Mouse (Mus musculus): ENCODE measurements at regions not wholly inside any gene's neighbourhood (a gene's known extent, or its start where the extent isn't known, plus 50 kb on each side); places are given as distances from the start of the nearest gene placed in this dataset.
A peak's percentile ranks its signal among the peaks of the same experiment; 100 is the strongest.

DNA sequence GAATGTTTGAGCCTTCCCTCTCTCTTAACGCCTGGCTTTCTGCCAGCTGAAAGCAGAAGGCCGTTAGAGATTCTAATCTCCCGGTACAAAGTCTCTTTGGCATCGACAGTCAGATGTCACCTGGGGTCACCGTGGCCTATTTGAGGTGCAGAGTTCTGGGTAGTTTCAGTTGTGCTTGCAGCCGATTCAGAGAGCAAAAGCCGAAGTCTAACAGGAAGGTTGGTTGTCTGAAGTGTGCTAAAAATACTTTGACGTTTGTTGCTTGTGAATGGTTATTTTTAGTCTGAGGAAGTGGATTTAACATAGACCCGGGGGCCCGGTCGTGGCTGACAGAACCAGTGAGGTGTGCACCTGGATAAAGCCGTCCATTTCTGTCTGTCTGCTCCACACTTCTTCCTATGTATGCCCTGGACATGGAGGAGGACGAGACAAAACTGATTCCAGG is 281.2 kb downstream of the Cd83 start:
- H3K27me3 ChIP-seq (ENCODE audit: insufficient read depth, low read length) = no peaks in the 10 kb centered on the region
- 3% methylated on average over 13 of the region's 13 CpGs for WGBS (ENCODE audit: insufficient replicate concordance)
- H3K27ac ChIP-seq (ENCODE audit: low read depth) = peak overlapping the region; percentile 84
- TF ChIP-seq CTCF (IDR thresholded peaks at IDR 0.05; ENCODE audit: low read depth) (no peak), EP300 (IDR thresholded peaks at IDR 0.05; ENCODE audit: low read depth) (peak; percentile 51; the same call in 1 of the 2 replicates)
- peak; percentile 74 for DNase-seq
- no peak overlapping the region for H3K4me3 ChIP-seq (ENCODE audit: low read depth, low read length)
- no peaks in the 10 kb centered on the region for H3K36me3 ChIP-seq (replicated peaks; ENCODE audit: insufficient read depth, low read length)
- H3K9me3 ChIP-seq (ENCODE audit: low read length) = no peaks in the 10 kb centered on the region
- no peak overlapping the region for H3K9ac ChIP-seq (replicated peaks)
- ATAC-seq = peak; percentile 92
- H3K4me2 ChIP-seq (ENCODE audit: low read depth, low read length) = peak overlapping the region; percentile 51
- peaks cover 47% of the 10 kb centered on the region for H3K4me1 ChIP-seq (ENCODE audit: insufficient read depth)

DNA sequence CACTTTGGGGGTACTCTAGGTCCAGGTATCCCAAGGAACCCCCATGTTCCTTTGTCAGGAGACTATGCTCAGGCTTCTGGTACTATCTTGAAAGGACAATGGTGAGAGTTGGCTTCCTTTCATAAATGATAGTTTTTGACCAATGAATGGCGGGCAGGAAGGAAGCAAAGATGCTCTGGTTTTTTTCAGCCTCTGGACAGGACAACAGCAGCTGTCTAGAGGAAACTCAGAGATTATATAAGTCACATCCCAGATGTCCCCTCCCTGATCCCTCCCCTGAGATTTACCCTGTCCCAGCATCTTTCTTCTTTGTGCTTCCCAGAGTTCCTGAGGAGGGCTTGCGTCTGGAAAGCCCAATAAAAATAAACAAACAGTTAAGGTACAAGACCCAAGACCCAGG is 282.7 kb downstream of the Cd83 start:
- Histone ChIP-seq H3K36me3 (replicated peaks; ENCODE audit: insufficient read depth, low read length) (no peaks in the 10 kb centered on the region), H3K9ac (replicated peaks) (no peak overlapping the region), H3K27ac (ENCODE audit: low read depth) (no peak overlapping the region), H3K9me3 (ENCODE audit: low read length) (no peaks in the 10 kb centered on the region), H3K4me1 (ENCODE audit: insufficient read depth) (peaks cover 43% of the 10 kb centered on the region), H3K4me3 (ENCODE audit: low read depth, low read length) (no peak overlapping the region), H3K4me2 (ENCODE audit: low read depth, low read length) (no peak overlapping the region), H3K27me3 (ENCODE audit: insufficient read depth, low read length) (no peaks in the 10 kb centered on the region)
- DNase-seq (no peak), ATAC-seq (no peak)
- TF ChIP-seq EP300 (IDR thresholded peaks at IDR 0.05; ENCODE audit: low read depth) (no peak), CTCF (IDR thresholded peaks at IDR 0.05; ENCODE audit: low read depth) (no peak)
- WGBS (ENCODE audit: insufficient replicate concordance) = 65% methylated on average over 2 of the region's 2 CpGs

DNA sequence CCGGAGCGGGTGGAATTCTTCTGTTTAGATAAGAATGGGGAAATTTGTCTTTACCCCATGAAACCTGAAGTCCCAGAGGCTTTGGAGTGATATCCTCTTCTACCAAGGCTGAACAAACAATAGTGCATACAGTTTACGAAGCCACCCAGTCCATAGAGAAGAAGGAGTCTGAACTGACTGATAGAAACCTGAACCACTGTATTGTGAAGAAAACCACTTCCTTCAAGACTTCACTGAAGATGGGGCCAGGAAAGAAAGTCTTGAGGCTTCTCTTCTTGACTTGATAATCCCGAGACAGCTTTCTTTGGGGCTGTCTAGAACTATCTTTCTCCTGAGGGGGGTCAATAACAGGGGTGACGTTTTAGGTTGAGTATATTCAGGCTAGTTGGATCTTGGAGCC is 284.4 kb downstream of the Cd83 start:
- DNase-seq = no peak

DNA sequence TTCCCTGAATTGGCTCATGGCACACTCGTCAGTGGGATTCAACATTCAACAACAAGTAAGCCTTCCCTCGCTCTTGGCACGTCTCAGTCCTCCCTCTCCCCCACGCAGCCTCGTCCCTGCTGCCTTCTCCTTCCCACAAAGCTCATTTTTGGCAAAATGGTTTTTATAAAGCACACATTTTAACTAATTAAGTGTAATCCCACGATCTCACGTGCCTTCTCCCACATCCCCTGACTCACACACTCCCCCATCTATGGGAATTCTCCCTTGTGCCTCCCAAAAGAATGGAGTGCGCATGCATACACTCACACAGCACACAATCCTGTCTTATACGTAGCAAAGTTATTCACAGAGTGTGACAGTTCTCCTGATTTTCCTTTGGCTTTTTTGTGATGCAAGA is 288.5 kb downstream of the Cd83 start:
- 77% methylated on average over 9 of the region's 9 CpGs for WGBS (ENCODE audit: insufficient replicate concordance)
- DNase-seq (no peak), ATAC-seq (no peak)
- Histone ChIP-seq H3K27ac (ENCODE audit: low read depth) (no peak overlapping the region), H3K27me3 (ENCODE audit: insufficient read depth, low read length) (no peaks in the 10 kb centered on the region), H3K4me3 (ENCODE audit: low read depth, low read length) (no peak overlapping the region), H3K4me2 (ENCODE audit: low read depth, low read length) (no peak overlapping the region), H3K9ac (replicated peaks) (no peak overlapping the region), H3K9me3 (ENCODE audit: low read length) (no peaks in the 10 kb centered on the region), H3K4me1 (ENCODE audit: insufficient read depth) (no peaks in the 10 kb centered on the region; the same call in 1 of the 2 replicates), H3K36me3 (replicated peaks; ENCODE audit: insufficient read depth, low read length) (no peaks in the 10 kb centered on the region)
- TF ChIP-seq EP300 (IDR thresholded peaks at IDR 0.05; ENCODE audit: low read depth) (no peak), CTCF (IDR thresholded peaks at IDR 0.05; ENCODE audit: low read depth) (no peak)

More for the DNA sequence above, 284.4 kb downstream of the Cd83 start:
- no peak for ATAC-seq
- Histone ChIP-seq H3K27me3 (ENCODE audit: insufficient read depth, low read length) (no peaks in the 10 kb centered on the region), H3K4me2 (ENCODE audit: low read depth, low read length) (no peak overlapping the region), H3K4me3 (ENCODE audit: low read depth, low read length) (no peak overlapping the region), H3K36me3 (replicated peaks; ENCODE audit: insufficient read depth, low read length) (no peaks in the 10 kb centered on the region), H3K27ac (ENCODE audit: low read depth) (no peak overlapping the region), H3K4me1 (ENCODE audit: insufficient read depth) (peaks cover 31% of the 10 kb centered on the region), H3K9me3 (ENCODE audit: low read length) (no peaks in the 10 kb centered on the region), H3K9ac (replicated peaks) (no peak overlapping the region)
- TF ChIP-seq EP300 (IDR thresholded peaks at IDR 0.05; ENCODE audit: low read depth) (no peak), CTCF (IDR thresholded peaks at IDR 0.05; ENCODE audit: low read depth) (no peak)
- 63% methylated on average over 5 of the region's 5 CpGs for WGBS (ENCODE audit: insufficient replicate concordance)

DNA sequence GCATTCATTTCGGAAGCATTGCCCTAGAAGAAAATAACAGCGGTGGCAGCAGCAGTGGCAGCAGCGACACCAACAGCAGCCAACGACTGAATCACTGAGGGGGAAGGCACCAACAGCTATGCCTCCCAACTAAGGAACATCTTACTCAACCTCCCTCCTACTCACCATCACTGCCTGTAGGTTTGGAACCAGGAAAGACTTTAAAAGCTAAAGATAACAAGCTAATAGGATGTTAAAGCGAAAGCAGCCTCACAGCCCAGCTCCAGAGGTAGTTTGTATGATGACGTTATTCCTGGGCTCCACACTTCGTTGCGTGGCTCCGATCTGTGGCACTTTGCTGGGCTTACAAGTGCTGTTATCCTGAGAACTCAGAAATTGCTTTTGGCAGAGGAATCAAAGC is 289.6 kb downstream of the Cd83 start:
- WGBS (ENCODE audit: insufficient replicate concordance) = 80% methylated on average over 9 of the region's 9 CpGs

DNA sequence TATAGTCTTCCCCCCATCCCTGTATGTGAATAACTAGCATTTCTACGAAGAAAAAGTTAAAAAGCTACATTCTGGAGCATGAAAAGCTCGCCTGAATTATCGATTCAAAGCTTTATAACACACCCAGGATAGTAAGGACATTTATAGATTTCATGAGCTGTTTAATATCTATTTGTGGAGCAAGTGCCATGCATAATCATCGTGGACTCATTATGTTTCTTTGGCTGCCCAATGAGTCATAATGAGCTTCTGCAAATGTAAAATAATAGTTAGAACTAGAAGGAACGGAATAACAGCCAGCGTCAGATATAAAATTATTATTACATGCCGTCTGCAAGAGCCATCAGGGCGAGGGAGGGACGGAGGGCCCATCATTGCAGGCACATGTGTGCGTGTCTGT is 292.4 kb downstream of the Cd83 start:
- WGBS (ENCODE audit: insufficient replicate concordance) = 82% methylated on average over 10 of the region's 10 CpGs
- H3K9ac ChIP-seq (replicated peaks) = no peak overlapping the region
- no peaks in the 10 kb centered on the region for H3K36me3 ChIP-seq (replicated peaks; ENCODE audit: insufficient read depth, low read length)
- H3K9me3 ChIP-seq (ENCODE audit: low read length) = no peaks in the 10 kb centered on the region
- no peak for DNase-seq
- no peak overlapping the region for H3K27ac ChIP-seq (ENCODE audit: low read depth)
- ATAC-seq = no peak
- H3K4me2 ChIP-seq (ENCODE audit: low read depth, low read length) = no peak overlapping the region
- no peak for TF ChIP-seq CTCF (IDR thresholded peaks at IDR 0.05; ENCODE audit: low read depth)
- no peak for TF ChIP-seq EP300 (IDR thresholded peaks at IDR 0.05; ENCODE audit: low read depth)
- no peaks in the 10 kb centered on the region for H3K27me3 ChIP-seq (ENCODE audit: insufficient read depth, low read length)
- H3K4me3 ChIP-seq (ENCODE audit: low read depth, low read length) = no peak overlapping the region
- no peaks in the 10 kb centered on the region for H3K4me1 ChIP-seq (ENCODE audit: insufficient read depth)

More for the DNA sequence above, 289.6 kb downstream of the Cd83 start:
- no peak overlapping the region for H3K9ac ChIP-seq (replicated peaks)
- ATAC-seq = no peak
- H3K27ac ChIP-seq (ENCODE audit: low read depth) = no peak overlapping the region
- DNase-seq = no peak
- no peaks in the 10 kb centered on the region for H3K36me3 ChIP-seq (replicated peaks; ENCODE audit: insufficient read depth, low read length)
- no peaks in the 10 kb centered on the region for H3K27me3 ChIP-seq (ENCODE audit: insufficient read depth, low read length)
- no peaks in the 10 kb centered on the region for H3K9me3 ChIP-seq (ENCODE audit: low read length)
- no peak overlapping the region for H3K4me2 ChIP-seq (ENCODE audit: low read depth, low read length)
- no peak overlapping the region for H3K4me3 ChIP-seq (ENCODE audit: low read depth, low read length)
- TF ChIP-seq EP300 (IDR thresholded peaks at IDR 0.05; ENCODE audit: low read depth) (no peak), CTCF (IDR thresholded peaks at IDR 0.05; ENCODE audit: low read depth) (no peak)
- no peaks in the 10 kb centered on the region for H3K4me1 ChIP-seq (ENCODE audit: insufficient read depth)
